Mouse (Mus musculus): ENCODE data around the gene Fam72a. TPM values are rescaled to one million over a fixed set of nuclear protein-coding genes. Genes with fewer than 3 reads are reported as not detected.

Fam72a gene
- total RNA-seq (2021): 1.2 and 1.3 TPM in 2 replicates
- long read RNA-seq, experiment 1, partial matches to known transcripts: 0 of 2 reads
- long read RNA-seq, experiment 1, other reads (novel, unspliced or antisense): 0 of 2 reads
- long read RNA-seq, experiment 2, partial matches to known transcripts: 0 of 1 reads
- long read RNA-seq, experiment 2, other reads (novel, unspliced or antisense): 1 of 1 reads

DNA sequence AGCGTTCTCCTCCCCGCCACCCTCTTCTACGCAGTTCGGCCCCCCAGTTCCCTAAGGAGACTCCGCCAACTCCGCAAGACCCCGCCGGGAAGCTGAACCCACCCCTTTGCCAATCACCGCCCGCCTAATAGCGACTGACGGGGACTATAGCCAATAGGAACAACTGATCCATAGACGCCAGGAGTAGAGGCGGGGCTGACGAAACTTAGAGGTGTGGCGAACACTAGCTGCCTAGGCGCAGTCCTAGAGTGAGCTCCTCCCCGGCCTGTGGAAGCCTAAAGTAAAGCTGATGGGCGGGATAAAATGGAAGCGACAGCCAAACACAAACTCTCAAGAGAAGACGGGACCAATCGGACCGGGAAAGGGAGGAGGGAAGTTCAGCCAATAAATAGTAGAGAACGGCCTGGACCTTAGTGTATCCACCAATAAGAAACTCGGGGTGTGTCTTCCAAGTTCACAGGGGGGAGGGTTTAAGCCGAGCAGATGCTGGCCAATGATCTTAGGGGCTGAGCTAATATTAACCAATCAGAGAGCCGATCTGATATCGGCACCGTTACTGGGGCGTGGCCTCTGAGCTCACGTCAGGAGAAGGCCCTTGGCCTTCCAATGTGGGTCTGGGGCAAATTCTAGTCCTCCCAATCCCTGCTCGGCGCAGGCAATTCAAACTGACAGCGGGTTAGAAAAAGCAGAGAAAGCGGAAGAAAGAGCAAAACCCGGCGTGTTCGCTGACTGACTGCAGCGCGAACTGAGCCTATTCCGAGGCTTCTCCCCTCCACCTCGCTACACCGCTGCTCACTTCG, at the start of gene Fam72a, which contains the start of gene Srgap2:
Gene Fam72a, plus strand, starts transcription at position 623 of the 800 bp plus-strand sequence.
Gene Srgap2, minus strand, starts transcription at position 72 of the 800 bp plus-strand sequence.
- DNase-seq: peak; percentile 98

DNA sequence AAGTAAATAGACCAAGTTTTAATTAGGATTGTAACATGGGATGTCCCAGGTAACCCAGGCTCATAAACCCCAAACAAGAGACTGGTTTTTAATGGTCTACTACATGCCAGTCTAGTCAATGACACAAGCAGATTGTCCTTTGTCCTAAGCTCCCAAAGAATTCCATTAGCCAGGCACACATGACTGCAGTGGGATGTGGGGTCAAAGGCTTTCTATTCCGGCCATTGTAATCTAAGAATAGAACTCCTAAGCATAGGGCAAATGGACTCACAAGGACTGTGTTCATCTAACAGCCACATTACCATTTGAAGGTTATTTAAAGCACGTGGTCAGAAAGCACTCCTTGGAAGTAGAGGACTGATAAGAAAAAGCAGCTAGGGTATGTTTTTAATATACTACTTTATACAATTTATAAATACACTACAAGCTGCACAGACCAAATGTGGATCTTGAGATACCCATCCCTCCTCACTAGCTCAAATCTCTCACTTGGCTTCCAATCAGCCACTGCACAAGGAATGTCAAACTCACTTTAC, 48.9 kb upstream of the Fam72a start:
- no peak for DNase-seq

DNA sequence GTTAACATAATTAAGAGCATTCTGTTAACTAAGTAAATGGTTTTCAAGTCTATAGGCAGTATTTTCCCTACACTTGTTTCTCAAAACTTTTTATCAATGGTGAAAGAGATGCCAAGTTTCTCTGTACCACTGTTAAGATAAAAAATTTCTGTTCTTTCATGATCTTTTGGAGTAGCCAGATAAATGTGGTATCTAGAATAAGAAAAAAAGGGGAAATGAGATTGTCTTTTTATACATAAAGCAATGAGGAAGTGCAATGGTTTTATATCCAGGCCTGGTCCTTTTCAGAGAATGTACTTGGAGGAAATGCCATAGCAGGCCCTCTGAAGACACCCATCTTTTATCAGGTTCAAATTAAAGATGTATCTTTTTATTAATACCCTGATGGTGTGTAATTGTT, 46.3 kb upstream of the Fam72a start:
- no peak for DNase-seq

DNA sequence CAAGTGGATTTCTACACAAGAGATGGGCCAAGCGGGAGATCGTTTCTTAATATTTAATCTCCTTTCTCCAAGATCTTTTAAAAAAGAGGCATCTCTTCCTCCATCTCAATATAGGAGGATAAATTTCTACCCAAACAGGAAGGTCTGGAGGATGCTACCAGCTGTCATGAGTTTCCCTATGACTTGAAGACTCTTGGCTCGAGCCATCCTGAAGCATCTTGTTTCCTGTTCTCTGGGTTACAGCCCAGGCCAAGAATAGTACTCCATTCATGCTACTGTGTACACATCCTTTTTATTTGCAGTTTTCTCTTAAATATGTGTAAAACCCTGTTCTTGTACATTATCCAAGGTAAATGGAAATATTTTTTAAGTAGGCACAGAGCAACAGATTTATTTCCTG, 45.5 kb upstream of the Fam72a start:
- no peak for DNase-seq

DNA sequence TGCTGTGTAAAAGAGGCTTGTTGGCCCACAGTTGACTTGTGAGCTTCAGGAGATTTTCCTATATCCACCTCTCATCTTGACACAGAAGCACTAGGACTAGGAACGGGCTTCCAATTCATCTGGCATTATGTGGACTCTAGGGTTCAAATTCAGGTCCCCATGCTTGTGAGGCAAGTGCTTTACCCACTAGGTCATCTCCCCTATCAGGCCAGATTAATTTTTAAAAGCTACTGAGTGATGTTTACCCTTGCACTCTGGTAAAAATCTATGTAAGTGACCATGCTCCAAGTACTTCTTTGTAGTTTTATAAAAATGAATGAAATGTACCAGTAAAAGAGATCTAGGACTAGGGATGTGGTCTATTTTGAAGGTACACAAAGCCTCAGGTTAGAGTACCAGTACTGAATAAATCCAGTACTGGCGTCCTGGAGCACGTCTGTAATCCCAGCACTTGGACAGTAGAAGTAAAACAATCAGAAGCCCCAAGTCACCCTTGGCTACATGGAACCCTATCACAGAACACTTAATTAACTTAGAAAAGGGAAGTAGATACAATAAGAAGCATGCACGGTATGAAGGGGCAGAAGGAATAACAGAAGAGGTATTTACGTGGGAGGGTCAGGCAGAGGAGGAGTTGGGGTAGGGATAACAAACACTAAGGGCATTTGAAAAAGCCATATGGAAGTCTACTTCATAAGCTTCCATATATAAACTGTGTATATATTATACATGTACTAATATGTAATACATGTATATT, 41.4 kb upstream of the Fam72a start:
- DNase-seq: no peak

DNA sequence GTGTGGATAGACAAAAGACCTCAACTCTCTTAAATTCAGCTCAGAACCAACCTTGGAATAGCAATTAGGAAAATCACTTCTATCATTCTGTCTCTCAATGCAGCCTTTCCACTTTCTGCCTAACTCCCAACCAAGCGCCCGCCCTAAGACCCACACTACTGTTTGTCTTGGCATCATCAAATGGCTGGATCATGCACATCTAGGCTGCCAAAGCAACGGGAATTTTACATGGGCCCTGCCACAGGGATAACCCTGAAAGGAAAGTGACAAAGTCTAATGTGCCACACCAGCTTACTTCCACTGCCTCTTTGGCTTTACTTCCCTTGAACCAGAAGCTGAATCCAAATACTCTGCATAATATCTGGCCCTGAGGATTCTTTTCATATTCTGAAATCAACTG, 38.4 kb upstream of the Fam72a start:
- DNase-seq: no peak

DNA sequence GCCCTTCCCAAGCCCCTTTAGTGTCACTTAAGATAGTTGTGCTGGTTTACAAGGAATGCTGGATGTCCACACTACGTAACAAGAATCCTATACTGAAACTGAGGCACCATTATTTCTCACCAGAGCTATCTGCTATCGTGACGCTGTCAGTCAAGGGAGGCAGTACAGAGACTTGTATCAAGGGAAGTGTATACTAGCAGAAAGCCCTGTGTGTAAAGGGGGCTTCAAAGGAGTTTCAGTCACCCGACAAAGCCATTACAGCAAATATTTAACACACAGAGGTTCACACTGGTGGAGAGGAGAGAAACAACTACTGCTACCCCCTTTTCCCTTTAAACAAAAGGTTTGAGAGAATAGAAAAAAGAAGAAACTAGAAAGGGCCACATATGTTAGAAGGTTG, 36.1 kb upstream of the Fam72a start:
- no peak for DNase-seq

DNA sequence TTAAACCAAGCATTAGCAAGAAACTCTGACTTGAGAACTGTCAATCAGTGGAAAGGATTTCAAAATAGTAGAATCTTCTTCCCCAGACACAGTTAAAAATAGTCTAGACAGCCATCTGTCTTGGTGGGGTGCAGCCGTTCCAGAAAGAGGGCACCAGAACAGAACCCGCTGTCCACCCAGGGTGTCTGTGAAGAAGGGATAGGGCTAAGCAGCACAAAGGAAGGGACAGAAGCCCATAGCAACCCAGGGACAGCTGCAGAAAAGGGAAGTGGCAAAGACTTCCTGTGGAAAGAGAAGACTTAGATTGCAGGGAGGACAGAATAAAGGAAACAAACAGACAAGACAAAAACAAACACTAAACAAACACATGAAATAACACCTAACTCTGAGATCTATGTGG, 35.3 kb upstream of the Fam72a start:
- DNase-seq: no peak

DNA sequence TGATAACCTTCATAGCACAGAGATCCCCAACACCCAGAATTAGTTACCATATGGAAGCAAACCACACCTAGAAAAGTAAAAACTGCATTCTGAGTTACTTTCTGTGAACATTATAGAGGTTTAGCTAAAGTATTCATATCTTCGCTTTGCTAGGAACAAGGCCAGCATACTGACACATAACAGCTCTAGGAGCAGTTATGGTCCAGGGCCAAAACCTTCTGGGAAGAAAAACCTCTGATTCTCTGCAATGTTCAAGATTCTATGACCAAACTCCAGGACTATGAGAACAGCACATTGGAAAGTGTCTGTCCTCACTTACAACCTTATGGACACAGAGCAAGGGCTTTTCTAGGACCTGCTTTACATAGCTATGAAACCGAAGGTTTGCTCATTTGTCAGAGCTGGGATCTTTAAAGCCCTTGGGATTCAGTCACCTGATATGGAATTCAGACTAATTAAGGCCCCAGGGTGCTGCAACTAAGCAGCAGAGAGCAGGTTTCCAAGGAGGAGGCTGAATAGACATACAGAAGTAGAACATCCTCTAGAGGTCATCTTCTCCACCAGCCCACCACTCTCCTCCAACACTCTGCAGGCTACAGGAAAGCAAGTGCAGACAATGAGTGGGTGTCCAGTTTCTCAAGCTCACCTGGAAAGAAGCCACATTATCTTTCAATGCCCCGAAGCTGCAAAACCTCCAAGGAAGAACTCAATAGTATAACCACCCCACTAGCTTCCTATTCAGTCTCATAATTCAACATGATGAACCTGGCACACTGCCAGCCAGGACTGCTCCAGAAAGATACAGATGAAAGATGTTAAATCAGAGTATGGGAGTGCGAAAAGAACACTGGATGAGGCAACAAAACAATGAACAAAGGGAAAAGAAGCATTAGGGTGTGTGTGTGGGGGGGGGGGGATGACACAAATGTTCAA, 33.5 kb upstream of the Fam72a start:
- DNase-seq: peak; percentile 65

DNA sequence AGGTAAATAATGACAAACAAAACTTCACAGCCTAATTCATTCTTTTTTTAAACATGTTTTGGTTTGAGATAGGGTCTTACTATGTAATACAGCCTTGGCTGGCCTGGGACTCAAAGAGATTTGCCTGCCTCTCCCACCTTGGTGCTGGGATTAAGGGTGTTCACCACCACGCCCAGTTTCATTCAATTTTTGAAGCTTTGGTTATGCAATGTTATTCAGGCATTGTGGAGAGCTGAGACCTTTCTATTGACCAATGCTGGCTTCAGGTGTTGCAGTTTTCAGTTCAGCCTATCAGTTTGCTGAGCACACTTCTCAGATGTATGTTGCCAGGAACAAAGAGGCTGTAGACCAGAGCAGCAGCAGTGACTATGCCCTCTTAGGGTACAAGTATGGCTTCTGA, 29.5 kb upstream of the Fam72a start:
- DNase-seq: no peak

DNA sequence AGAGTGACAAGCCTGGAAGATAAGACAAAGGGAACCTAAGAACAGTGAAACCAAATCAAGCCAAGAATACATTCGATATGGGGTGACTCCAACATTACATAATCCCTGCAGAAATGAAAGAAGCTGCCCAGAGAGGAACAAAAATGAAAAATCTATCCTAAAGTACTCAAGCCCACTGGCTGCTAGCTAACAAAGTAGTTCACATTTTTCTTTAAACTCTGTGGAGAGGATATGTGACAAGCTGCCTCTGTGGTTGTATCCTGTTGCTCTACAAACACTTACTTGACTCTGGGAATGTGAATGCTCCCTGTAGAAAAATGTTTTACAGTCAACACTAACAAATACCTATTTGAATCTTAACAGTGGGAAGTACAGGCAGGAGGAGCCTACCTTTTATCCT, 26.0 kb upstream of the Fam72a start:
- no peak for DNase-seq

DNA sequence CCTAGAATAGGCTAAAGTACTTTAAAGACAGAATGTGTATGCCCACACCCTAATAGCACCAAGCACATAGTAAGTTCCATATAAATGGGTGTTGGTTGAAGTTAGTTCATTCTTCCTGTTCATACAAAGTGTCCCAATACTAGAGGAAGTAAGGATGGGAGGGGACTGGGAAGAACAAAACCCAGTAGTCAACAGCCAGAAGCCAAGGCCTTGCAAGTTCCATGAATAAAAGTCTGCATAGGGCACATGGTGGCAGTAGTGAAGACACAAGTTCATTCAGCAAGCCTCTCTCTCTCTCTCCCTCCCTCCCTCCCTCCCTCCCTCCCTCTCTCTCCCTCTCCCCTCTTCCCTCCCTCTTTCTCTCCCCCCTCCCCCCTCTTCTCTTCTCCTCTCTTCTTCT, 16.6 kb upstream of the Fam72a start:
- no peak for DNase-seq

DNA sequence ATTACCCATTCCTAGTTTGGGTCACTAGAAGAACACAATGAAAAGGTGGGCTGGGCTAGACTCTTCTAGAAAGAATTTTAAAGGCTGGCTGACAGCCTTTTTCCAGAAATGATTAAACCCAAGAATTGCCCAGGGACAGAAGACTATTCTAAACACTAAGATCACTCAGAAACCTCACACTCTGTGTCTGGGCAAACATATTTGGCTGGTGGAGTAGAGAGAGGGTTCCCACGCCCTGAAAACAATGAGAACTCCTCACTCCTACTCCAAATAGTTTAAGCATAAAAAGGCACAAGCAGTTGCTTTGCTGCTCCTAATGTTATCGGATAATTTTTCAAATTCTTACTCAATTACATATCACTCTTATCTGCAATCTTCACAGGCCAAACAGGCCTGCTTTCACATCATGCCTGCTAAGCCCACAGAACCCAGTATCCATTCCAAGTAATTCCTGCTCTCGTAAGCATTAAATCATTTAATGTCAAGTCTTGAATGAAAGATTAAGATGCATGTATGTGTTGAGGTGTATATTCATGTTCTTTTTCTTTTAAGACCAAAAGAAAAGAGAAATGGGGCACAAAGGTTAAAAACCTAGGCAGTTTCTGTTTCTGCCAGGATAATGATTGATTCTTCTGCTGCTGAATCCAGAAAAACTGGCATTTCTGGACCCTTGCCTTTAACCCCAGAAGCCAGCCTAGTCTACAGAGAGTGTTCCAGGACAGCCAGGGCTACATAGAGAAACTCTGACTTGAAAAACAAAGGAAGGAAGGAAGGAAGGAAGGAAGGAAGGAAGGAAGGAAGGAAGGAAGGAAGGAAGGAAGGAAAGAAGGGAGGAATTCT, 15.8 kb upstream of the Fam72a start:
- DNase-seq: no peak

DNA sequence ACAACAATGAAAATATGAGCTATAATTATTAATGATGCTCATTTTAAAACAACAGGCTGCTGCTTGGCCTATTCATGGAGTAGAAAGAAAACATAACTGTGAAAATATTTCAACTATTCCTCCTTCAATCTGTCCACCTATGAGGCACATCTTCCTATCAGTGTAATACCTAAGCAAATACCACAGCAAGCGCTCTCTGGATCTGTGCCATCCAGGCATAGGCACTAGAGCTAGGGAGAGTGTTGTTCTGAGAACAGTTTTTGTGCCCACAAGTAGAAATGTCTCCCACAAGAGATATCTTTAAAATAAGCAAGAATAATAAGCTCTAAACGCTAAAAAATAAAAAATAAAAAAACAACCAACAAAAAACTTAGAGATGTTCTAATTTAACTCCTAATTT, 14.6 kb upstream of the Fam72a start:
- no peak for DNase-seq

DNA sequence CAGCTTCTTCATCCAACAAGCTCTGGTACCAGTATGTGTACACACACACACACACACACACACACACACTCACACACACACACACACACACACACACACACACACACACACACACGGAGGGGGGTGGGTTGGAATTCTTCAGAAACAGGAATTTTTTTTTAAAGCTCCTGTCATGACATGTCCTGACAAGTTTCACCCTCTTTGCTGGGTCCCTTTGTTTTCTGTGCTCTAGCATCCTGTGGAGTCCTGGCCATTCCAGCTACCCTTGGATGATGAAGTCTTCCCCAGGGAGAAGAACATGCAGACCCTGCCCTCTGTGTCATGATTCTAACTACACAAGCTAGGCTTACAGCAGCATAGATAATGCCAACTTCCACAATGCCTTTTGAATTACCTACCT, 13.5 kb upstream of the Fam72a start:
- DNase-seq: no peak

DNA sequence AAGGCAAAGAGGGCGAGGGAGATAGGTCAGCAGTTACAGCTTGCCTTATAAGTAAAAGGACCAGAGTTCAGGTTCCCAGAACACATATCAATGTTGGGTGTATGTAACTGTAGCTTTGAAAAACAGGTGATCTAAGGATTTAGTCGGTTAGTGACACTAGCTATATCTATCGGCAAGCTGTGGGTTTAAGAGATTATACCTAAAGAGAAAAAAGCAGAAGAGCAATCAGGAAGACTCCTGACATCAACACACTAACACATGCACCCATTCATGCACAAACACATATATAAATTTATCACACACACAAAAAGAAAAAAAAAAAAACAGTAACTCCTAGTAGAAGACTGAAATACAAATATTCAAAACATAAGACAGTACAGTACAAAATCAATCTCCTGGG, 11.1 kb upstream of the Fam72a start:
- DNase-seq: no peak

DNA sequence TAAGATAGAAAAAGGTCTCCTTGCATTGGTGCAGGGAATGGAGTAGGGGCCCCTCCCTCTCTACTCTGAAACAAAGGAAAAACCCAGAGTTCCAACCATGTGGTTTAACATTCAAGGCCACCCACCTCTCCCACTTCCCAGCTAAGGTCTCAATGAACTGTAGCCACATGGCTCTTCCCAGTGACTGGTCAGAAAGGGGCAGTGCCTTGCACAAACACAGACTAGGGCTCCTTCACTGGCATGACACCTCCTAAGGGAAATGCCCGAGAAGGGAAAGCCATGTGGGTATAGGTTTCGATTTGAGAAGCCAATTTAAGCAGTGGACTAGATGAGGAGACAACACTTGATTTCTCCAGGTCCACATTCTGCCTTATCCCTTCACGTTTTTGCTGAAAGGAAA, 3.9 kb upstream of the Fam72a start:
- no peak for DNase-seq

DNA sequence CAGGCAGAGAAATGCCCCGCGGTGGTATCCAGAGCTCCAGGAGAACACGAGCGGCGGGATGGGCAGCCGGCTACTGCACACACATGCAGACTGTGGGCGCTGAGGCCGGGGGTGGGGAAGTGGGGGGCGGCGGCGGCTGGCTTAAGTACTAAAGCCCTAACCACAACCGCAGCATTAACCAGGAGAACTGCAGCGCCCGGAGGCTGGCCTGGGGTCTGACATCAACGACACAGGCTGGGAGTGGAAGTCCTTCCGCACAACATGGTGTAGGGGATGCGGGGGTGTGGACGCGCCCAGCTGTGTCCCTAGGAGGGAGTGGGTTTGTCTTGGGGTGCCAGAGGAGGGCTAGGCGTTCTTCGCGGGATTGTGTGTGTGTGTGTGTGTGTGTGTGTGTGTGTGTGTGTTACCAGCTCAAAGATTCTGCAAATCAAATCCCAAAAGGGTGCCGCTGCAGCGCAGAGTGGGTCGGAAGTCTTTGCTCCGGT, 2.6 kb upstream of the Fam72a start:
- peak; percentile 65 for DNase-seq

DNA sequence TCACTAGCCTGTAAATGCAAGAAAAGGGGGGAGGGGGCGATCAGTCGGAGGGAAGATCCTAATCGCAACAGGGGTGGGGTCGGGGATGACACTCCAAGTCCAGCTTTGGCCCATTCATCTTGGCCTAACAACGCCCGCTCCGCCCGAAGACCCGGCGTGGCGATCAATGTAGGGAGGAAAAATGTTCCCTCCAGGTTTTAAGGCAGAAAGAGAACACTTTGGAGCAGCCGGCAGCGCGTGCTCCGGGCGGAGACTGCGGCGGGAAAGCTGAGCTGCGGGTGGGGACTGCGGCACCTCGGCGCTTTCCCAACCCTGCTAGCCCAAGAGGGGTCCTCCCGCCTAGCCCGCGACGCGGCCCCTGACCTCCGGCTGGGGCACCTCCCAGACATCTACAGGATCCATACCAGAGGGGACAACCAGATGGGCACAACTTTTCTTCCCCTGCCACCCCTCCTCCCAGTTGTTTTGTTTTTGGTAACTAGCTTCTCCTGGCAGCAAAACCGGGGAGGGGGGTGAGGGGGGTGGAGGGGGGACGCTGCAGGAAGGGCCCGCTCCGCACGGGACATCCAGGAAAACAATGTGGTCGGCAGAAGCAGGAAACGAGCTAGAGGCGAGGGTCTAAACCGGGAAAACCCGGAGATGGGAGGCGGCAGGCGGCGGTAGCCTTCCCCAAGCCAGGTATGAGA, 2.0 kb upstream of the Fam72a start:
- DNase-seq: peak; percentile 58

Data from adrenal gland, postnatal 14 days (tissue).